Mouse (Mus musculus): ENCODE results near the gene Hbb-bs.

- no peak for TF ChIP-seq POLR2A (IDR thresholded peaks at IDR 0.05; ENCODE audit: insufficient read depth, low read depth, low read length)
- TF ChIP-seq CTCF (IDR thresholded peaks at IDR 0.05; ENCODE audit: insufficient read depth, low read depth, low read length) = no peak
These were observed 26.8 kb upstream of the Hbb-bs start for GRCm38 (mm10) chr7:103854669-103855068.
